Mouse (Mus musculus): Measurements from ENCODE around the gene Dnah2.
A peak's percentile ranks its signal among the peaks of the same experiment; 100 is the strongest.
"Not testable (repeated sequence)": the region's sequence is repeated elsewhere in the genome, so short reads cannot be mapped to it uniquely, and the experiment has no call there.

Dnah2 gene

GRCm38 (mm10) chr11:69405397-69406200, 143.3 kb downstream of the Dnah2 start:
- no peak for DNase-seq

GRCm38 (mm10) chr11:69404595-69405396, 144.1 kb downstream of the Dnah2 start:
- no peak for DNase-seq

- DNase-seq, result peak in 1 of 2 experiments; percentile 21
These were observed 145.0 kb downstream of the Dnah2 start for GRCm38 (mm10) chr11:69403691-69404594.

GRCm38 (mm10) chr11:69401987-69402386, 146.9 kb downstream of the Dnah2 start:
- DNase-seq, result no peak

GRCm38 (mm10) chr11:69401210-69401637, 147.7 kb downstream of the Dnah2 start:
- DNase-seq, result peak; percentile 90 to 95

GRCm38 (mm10) chr11:69400083-69400850, 148.6 kb downstream of the Dnah2 start:
- DNase-seq, result no peak

- DNase-seq, result peak; percentile 45 to 62
These were observed 149.5 kb downstream of the Dnah2 start for GRCm38 (mm10) chr11:69399201-69400082.

- peak in 1 of 2 experiments; percentile 27 for DNase-seq
These were observed 150.3 kb downstream of the Dnah2 start for GRCm38 (mm10) chr11:69398486-69399200.

- peak; percentile 62 to 78 for DNase-seq
These were observed 150.9 kb downstream of the Dnah2 start, which contains the start of gene Tmem88 for GRCm38 (mm10) chr11:69398059-69398458. Tmem88 (minus strand) TSS chr11:69398234.

GRCm38 (mm10) chr11:69397581-69398057, 151.3 kb downstream of the Dnah2 start:
- peak; percentile 60 to 75 for DNase-seq

- DNase-seq, result peak; percentile 62 to 75
These were observed 152.1 kb downstream of the Dnah2 start for GRCm38 (mm10) chr11:69396772-69397171.

GRCm38 (mm10) chr11:69395634-69396373, 153.1 kb downstream of the Dnah2 start:
- peak; percentile 94 to 97 for DNase-seq

GRCm38 (mm10) chr11:69395235-69395633, 153.7 kb downstream of the Dnah2 start, which contains the start of the genes Naa38 and Cyb5d1:
Naa38 (plus strand) TSS chr11:69395487.
Cyb5d1 (minus strand) TSS chr11:69395631.
- DNase-seq, result peak; percentile 91 to 95

GRCm38 (mm10) chr11:69394591-69395167, 154.2 kb downstream of the Dnah2 start:
- not testable (repeated sequence) for DNase-seq

- peak; percentile 69 to 73 for DNase-seq
These were observed 158.4 kb downstream of the Dnah2 start for GRCm38 (mm10) chr11:69390400-69391034.

- DNase-seq, result no peak
These were observed 159.1 kb downstream of the Dnah2 start for GRCm38 (mm10) chr11:69389531-69390399.

- no peak for DNase-seq
These were observed 160.2 kb downstream of the Dnah2 start for GRCm38 (mm10) chr11:69388680-69389079.

All from kidney, postnatal 4 days (tissue).